Mouse (Mus musculus): ENCODE data around the gene Sarnp. TPM values are rescaled to one million over a fixed set of nuclear protein-coding genes. Genes with fewer than 3 reads are reported as not detected.

Gene Sarnp
- polyA plus RNA-seq, 1 experiment, result 288 TPM

DNA sequence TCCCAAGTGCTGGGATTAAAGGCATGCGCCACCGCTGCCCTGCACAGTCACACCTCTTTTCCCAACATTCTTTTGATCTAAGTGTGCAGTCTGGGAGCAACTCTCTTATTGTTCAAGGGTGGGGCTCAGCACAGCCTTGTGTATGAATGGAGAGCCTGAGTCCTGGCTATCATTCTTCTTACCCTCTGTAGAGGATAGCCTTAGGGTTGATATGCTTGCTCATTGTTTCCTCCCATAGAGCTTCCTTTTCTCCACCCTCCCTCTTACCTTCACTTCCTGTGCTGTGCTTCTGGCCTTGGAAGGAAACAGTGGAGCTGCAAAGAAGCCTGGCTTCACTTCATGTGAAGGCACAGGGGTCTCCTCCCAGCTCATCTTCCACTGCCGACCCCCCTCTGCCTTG, 83.6 kb downstream of the Sarnp start, which contains the start of gene Cd63:
Cd63 (plus strand) TSS at position 292 of the 400 bp plus-strand sequence.
- H3K27me3 ChIP-seq (ENCODE audit: control insufficient read depth, insufficient read depth, low read length, poor library complexity, severe bottlenecking), result no peaks in the 10 kb centered on the region; the same call in 1 of the 2 replicates
- H3K9ac ChIP-seq (ENCODE audit: low read depth, poor library complexity, severe bottlenecking), result peak within 1 kb of the TSS; percentile 11; the same call in 1 of the 2 replicates
- H3K4me1 ChIP-seq (ENCODE audit: control insufficient read depth, insufficient read depth, low read length), result peaks cover 5% of the 10 kb centered on the region
- H3K4me3 ChIP-seq (ENCODE audit: low read depth, low read length), result peak within 1 kb of the TSS; percentile 15
- no peaks in the 10 kb centered on the region for H3K9me3 ChIP-seq (replicated peaks; ENCODE audit: control insufficient read depth, insufficient read depth, low read length, poor library complexity, severe bottlenecking)
- peak within 1 kb of the TSS; percentile 70 for H3K27ac ChIP-seq (ENCODE audit: insufficient read depth, low read length)
- H3K36me3 ChIP-seq (ENCODE audit: control insufficient read depth, insufficient read depth, low read length, poor library complexity, severe bottlenecking), result no peaks in the 10 kb centered on the region
- TF ChIP-seq CTCF (IDR thresholded peaks at IDR 0.05; ENCODE audit: low read depth, low read length) (no peak), EP300 (IDR thresholded peaks at IDR 0.05; ENCODE audit: insufficient read depth, low read depth, low read length) (0 out of 2 replicates have a peak, but pooled peaks have one; percentile 27), POLR2A (IDR thresholded peaks at IDR 0.05; ENCODE audit: insufficient read depth, low read length) (no peak)

- TF ChIP-seq POLR2A (IDR thresholded peaks at IDR 0.05; ENCODE audit: insufficient read depth, low read length) (no peak), EP300 (IDR thresholded peaks at IDR 0.05; ENCODE audit: insufficient read depth, low read depth, low read length) (no peak), CTCF (IDR thresholded peaks at IDR 0.05; ENCODE audit: low read depth, low read length) (no peak)
- H3K36me3 ChIP-seq (ENCODE audit: control insufficient read depth, insufficient read depth, low read length, poor library complexity, severe bottlenecking), result no peaks in the 10 kb centered on the region
- no peak overlapping the region for H3K4me3 ChIP-seq (ENCODE audit: low read depth, low read length)
- H3K9ac ChIP-seq (ENCODE audit: low read depth, poor library complexity, severe bottlenecking), result no peak overlapping the region
- no peaks in the 10 kb centered on the region for H3K9me3 ChIP-seq (replicated peaks; ENCODE audit: control insufficient read depth, insufficient read depth, low read length, poor library complexity, severe bottlenecking)
- H3K27ac ChIP-seq (ENCODE audit: insufficient read depth, low read length), result peak overlapping the region; percentile 70
- H3K27me3 ChIP-seq (ENCODE audit: control insufficient read depth, insufficient read depth, low read length, poor library complexity, severe bottlenecking), result no peaks in the 10 kb centered on the region; the same call in 1 of the 2 replicates
- H3K4me1 ChIP-seq (ENCODE audit: control insufficient read depth, insufficient read depth, low read length), result peaks cover 2% of the 10 kb centered on the region
Measured at GRCm38 (mm10) chr10:128901409-128901808, 84.3 kb downstream of the Sarnp start.

- Histone ChIP-seq H3K4me1 (ENCODE audit: control insufficient read depth, insufficient read depth, low read length) (peaks cover 2% of the 10 kb centered on the region), H3K9ac (ENCODE audit: low read depth, poor library complexity, severe bottlenecking) (no peak overlapping the region), H3K27me3 (ENCODE audit: control insufficient read depth, insufficient read depth, low read length, poor library complexity, severe bottlenecking) (no peaks in the 10 kb centered on the region), H3K4me3 (ENCODE audit: low read depth, low read length) (no peak overlapping the region), H3K36me3 (ENCODE audit: control insufficient read depth, insufficient read depth, low read length, poor library complexity, severe bottlenecking) (no peaks in the 10 kb centered on the region), H3K9me3 (replicated peaks; ENCODE audit: control insufficient read depth, insufficient read depth, low read length, poor library complexity, severe bottlenecking) (no peaks in the 10 kb centered on the region), H3K27ac (ENCODE audit: insufficient read depth, low read length) (0 out of 2 replicates have a peak overlapping the region, but pooled peaks have one; percentile 1)
- no peak for TF ChIP-seq EP300 (IDR thresholded peaks at IDR 0.05; ENCODE audit: insufficient read depth, low read depth, low read length)
- no peak for TF ChIP-seq POLR2A (IDR thresholded peaks at IDR 0.05; ENCODE audit: insufficient read depth, low read length)
- no peak for TF ChIP-seq CTCF (IDR thresholded peaks at IDR 0.05; ENCODE audit: low read depth, low read length)
Measured at GRCm38 (mm10) chr10:128902409-128902988, 85.4 kb downstream of the Sarnp start.

DNA sequence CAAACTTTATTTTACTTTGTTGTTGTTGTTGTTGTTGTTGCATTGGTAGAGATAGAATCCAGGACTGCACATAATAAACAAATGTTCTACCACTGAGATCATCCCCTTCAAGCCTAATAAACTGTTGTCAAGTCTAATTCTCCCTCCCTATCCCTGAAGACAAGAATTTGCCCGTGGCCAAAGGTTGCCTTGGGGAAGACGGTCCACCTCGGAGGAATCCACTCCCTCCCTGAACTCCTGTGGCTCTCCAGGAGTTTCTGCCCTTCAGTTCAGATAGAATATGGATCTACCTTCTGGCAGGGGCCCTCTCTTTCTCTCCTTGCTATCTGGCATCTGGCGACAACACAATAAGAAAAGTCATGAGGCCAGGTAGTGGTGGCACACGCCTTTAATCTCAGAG, 87.7 kb downstream of the Sarnp start:
- H3K36me3 ChIP-seq (ENCODE audit: control insufficient read depth, insufficient read depth, low read length, poor library complexity, severe bottlenecking), result no peaks in the 10 kb centered on the region
- H3K4me3 ChIP-seq (ENCODE audit: low read depth, low read length), result no peak overlapping the region
- H3K9me3 ChIP-seq (replicated peaks; ENCODE audit: control insufficient read depth, insufficient read depth, low read length, poor library complexity, severe bottlenecking), result no peaks in the 10 kb centered on the region
- H3K4me1 ChIP-seq (ENCODE audit: control insufficient read depth, insufficient read depth, low read length), result peaks cover 2% of the 10 kb centered on the region
- no peaks in the 10 kb centered on the region for H3K27me3 ChIP-seq (ENCODE audit: control insufficient read depth, insufficient read depth, low read length, poor library complexity, severe bottlenecking)
- TF ChIP-seq EP300 (IDR thresholded peaks at IDR 0.05; ENCODE audit: insufficient read depth, low read depth, low read length), result no peak
- TF ChIP-seq POLR2A (IDR thresholded peaks at IDR 0.05; ENCODE audit: insufficient read depth, low read length), result no peak
- no peak for TF ChIP-seq CTCF (IDR thresholded peaks at IDR 0.05; ENCODE audit: low read depth, low read length)
- no peak overlapping the region for H3K27ac ChIP-seq (ENCODE audit: insufficient read depth, low read length)
- no peak overlapping the region for H3K9ac ChIP-seq (ENCODE audit: low read depth, poor library complexity, severe bottlenecking)

DNA sequence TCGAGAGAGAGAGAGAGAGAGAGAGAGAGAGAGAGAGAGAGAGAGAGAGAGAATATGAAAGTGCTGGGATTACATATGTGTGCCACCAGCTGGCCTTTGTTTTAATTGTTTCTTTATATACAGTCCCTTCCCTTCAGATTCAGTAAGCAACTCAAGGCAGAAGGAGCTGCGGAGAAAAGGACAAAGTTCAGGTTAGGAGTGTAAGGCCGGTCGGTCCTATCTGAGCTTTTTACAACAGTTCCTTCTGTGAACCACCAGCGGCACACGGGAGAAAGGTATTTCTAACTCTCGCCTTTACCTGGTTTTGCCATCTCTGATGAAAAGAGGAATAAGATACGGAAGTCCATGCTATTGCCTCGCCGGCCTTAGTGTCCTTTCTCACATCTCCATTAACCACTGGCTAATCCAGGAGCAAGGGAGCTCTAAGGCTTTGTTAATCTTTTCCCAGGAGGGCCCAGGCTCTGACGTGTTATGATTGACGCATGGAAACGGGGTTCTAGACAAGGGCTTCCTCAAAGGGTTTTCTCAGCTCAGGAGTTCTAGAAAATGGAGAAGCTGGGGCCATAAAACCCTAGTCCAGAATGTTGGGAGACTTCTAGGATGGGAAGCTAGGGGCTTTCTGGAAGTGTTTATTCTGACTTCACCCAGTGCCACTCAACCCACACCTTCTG, 91.8 kb downstream of the Sarnp start:
- Histone ChIP-seq H3K27me3 (ENCODE audit: control insufficient read depth, insufficient read depth, low read length, poor library complexity, severe bottlenecking) (no peaks in the 10 kb centered on the region), H3K4me3 (ENCODE audit: low read depth, low read length) (peak overlapping the region; percentile 45), H3K27ac (ENCODE audit: insufficient read depth, low read length) (peak overlapping the region; percentile 4; the same call in 1 of the 2 replicates), H3K36me3 (ENCODE audit: control insufficient read depth, insufficient read depth, low read length, poor library complexity, severe bottlenecking) (no peaks in the 10 kb centered on the region; the same call in none of the 2 replicates), H3K4me1 (ENCODE audit: control insufficient read depth, insufficient read depth, low read length) (peaks cover 1% of the 10 kb centered on the region), H3K9me3 (replicated peaks; ENCODE audit: control insufficient read depth, insufficient read depth, low read length, poor library complexity, severe bottlenecking) (no peaks in the 10 kb centered on the region), H3K9ac (ENCODE audit: low read depth, poor library complexity, severe bottlenecking) (peak overlapping the region; percentile 95)
- TF ChIP-seq POLR2A (IDR thresholded peaks at IDR 0.05; ENCODE audit: insufficient read depth, low read length) (no peak), CTCF (IDR thresholded peaks at IDR 0.05; ENCODE audit: low read depth, low read length) (no peak), EP300 (IDR thresholded peaks at IDR 0.05; ENCODE audit: insufficient read depth, low read depth, low read length) (no peak)
